Mouse (Mus musculus) MN1 (cell line): ENCODE measurements around the gene Glb1l.

Experiments
- DNase-seq: peaks from one replicate; pipeline ENCODE4 v3.0.0-alpha.2; 2016; ENCODE audit warnings: low spot score

Gene Glb1l

GRCm38 (mm10) chr1:75231224-75231623 is 20.6 kb upstream of the Glb1l start:
- DNase-seq: no peak

GRCm38 (mm10) chr1:75230335-75230994 is 19.9 kb upstream of the Glb1l start:
- no peak for DNase-seq

GRCm38 (mm10) chr1:75229158-75229557 is 18.5 kb upstream of the Glb1l start:
- DNase-seq: no peak

GRCm38 (mm10) chr1:75227653-75228052 is 17.0 kb upstream of the Glb1l start:
- DNase-seq: no peak

- DNase-seq: no peak
Measured at GRCm38 (mm10) chr1:75226138-75226537, 15.5 kb upstream of the Glb1l start.

- no peak for DNase-seq
Measured at GRCm38 (mm10) chr1:75225473-75225872, 14.9 kb upstream of the Glb1l start.

- DNase-seq: no peak
Measured at GRCm38 (mm10) chr1:75223532-75223931, 12.9 kb upstream of the Glb1l start.

- no peak for DNase-seq
Measured at GRCm38 (mm10) chr1:75222926-75223325, 12.3 kb upstream of the Glb1l start.

GRCm38 (mm10) chr1:75221538-75221937 is 10.9 kb upstream of the Glb1l start:
- DNase-seq: no peak

GRCm38 (mm10) chr1:75219531-75219930 is 8.9 kb upstream of the Glb1l start, which contains the start of gene Tuba4a:
TSS of gene Tuba4a (minus strand) at chr1:75219865.
- no peak for DNase-seq

GRCm38 (mm10) chr1:75219078-75219477 is 8.5 kb upstream of the Glb1l start:
- no peak for DNase-seq

- no peak for DNase-seq
Measured at GRCm38 (mm10) chr1:75218227-75219001, 7.8 kb upstream of the Glb1l start.

- no peak for DNase-seq
Measured at GRCm38 (mm10) chr1:75217893-75218226, 7.2 kb upstream of the Glb1l start.

GRCm38 (mm10) chr1:75216797-75217585 is 6.4 kb upstream of the Glb1l start:
- DNase-seq: no peak

GRCm38 (mm10) chr1:75215785-75216184 is 5.2 kb upstream of the Glb1l start:
- DNase-seq: no peak

- DNase-seq: no peak
Measured at GRCm38 (mm10) chr1:75214886-75215285, 4.3 kb upstream of the Glb1l start.

GRCm38 (mm10) chr1:75214442-75214841 is 3.8 kb upstream of the Glb1l start:
- no peak for DNase-seq

GRCm38 (mm10) chr1:75213096-75213495 is 2.5 kb upstream of the Glb1l start:
- DNase-seq: no peak

GRCm38 (mm10) chr1:75212542-75212941 is 1.9 kb upstream of the Glb1l start:
- DNase-seq: no peak

GRCm38 (mm10) chr1:75211141-75211708 is 612 bp upstream of the Glb1l start:
- DNase-seq: no peak

- no peak for DNase-seq
Measured at GRCm38 (mm10) chr1:75208967-75209678, 1.5 kb downstream of the Glb1l start.

GRCm38 (mm10) chr1:75201236-75201635 is 9.4 kb downstream of the Glb1l start:
- DNase-seq: no peak
